Mouse (Mus musculus): Measurements from ENCODE around the gene Paip2b.
"Not testable (repeated sequence)": the region's sequence is repeated elsewhere in the genome, so short reads cannot be mapped to it uniquely, and the experiment has no call there.

The Paip2b gene

GRCm38 (mm10) chr6:83831606-83832123, at the start of gene Paip2b:
Gene Paip2b, minus strand, starts transcription at chr6:83831741.
- DNase-seq (ENCODE audit: low spot score) = peak; percentile 100

GRCm38 (mm10) chr6:83879815-83880214, 48.3 kb upstream of the Paip2b start:
- peak; percentile 83 for DNase-seq (ENCODE audit: low spot score)

GRCm38 (mm10) chr6:83867598-83868585, 36.4 kb upstream of the Paip2b start:
- DNase-seq (ENCODE audit: low spot score) = peak; percentile 50

GRCm38 (mm10) chr6:83866954-83867597, 35.5 kb upstream of the Paip2b start, which contains the start of gene Zfp638:
Gene Zfp638, plus strand, starts transcription at chr6:83867109.
- peak; percentile 22 for DNase-seq (ENCODE audit: low spot score)

GRCm38 (mm10) chr6:83866423-83866822, 34.9 kb upstream of the Paip2b start:
- no peak for DNase-seq (ENCODE audit: low spot score)

- DNase-seq (ENCODE audit: low spot score) = no peak
Measured at GRCm38 (mm10) chr6:83863538-83863937, 32.0 kb upstream of the Paip2b start.

- no peak for DNase-seq (ENCODE audit: low spot score)
Measured at GRCm38 (mm10) chr6:83860033-83860432, 28.5 kb upstream of the Paip2b start.

GRCm38 (mm10) chr6:83857476-83857875, 25.9 kb upstream of the Paip2b start:
- DNase-seq (ENCODE audit: low spot score) = no peak

- no peak for DNase-seq (ENCODE audit: low spot score)
Measured at GRCm38 (mm10) chr6:83849446-83849845, 17.9 kb upstream of the Paip2b start.

GRCm38 (mm10) chr6:83846141-83846540, 14.6 kb upstream of the Paip2b start:
- no peak for DNase-seq (ENCODE audit: low spot score)

- no peak for DNase-seq (ENCODE audit: low spot score)
Measured at GRCm38 (mm10) chr6:83844913-83845312, 13.4 kb upstream of the Paip2b start.

GRCm38 (mm10) chr6:83840086-83840485, 8.5 kb upstream of the Paip2b start:
- DNase-seq (ENCODE audit: low spot score) = no peak

- DNase-seq (ENCODE audit: low spot score) = no peak
Measured at GRCm38 (mm10) chr6:83838046-83838445, 6.5 kb upstream of the Paip2b start.

GRCm38 (mm10) chr6:83836826-83837225, 5.3 kb upstream of the Paip2b start:
- no peak for DNase-seq (ENCODE audit: low spot score)

- not testable (repeated sequence) for DNase-seq (ENCODE audit: low spot score)
Measured at GRCm38 (mm10) chr6:83832393-83832792, 852 bp upstream of the Paip2b start.

- no peak for DNase-seq (ENCODE audit: low spot score)
Measured at GRCm38 (mm10) chr6:83830941-83831605, 468 bp downstream of the Paip2b start.

GRCm38 (mm10) chr6:83821856-83822255, 9.7 kb downstream of the Paip2b start:
- no peak for DNase-seq (ENCODE audit: low spot score)

- DNase-seq (ENCODE audit: low spot score) = peak; percentile 81
Measured at GRCm38 (mm10) chr6:83820727-83821515, 10.6 kb downstream of the Paip2b start.

- no peak for DNase-seq (ENCODE audit: low spot score)
Measured at GRCm38 (mm10) chr6:83818996-83819395, 12.5 kb downstream of the Paip2b start.

GRCm38 (mm10) chr6:83815801-83816200, 15.7 kb downstream of the Paip2b start:
- no peak for DNase-seq (ENCODE audit: low spot score)

- DNase-seq (ENCODE audit: low spot score) = peak; percentile 74
Measured at GRCm38 (mm10) chr6:83802846-83803245, 28.7 kb downstream of the Paip2b start.

All from adipocyte (in vitro differentiated cells).